Mouse (Mus musculus) lung, postnatal 0 days (tissue): ENCODE data around the gene Kpna1. TPM values are rescaled to one million over a fixed set of nuclear protein-coding genes. Genes with fewer than 3 reads are reported as not detected.
A peak's percentile ranks its signal among the peaks of the same experiment; 100 is the strongest.

Source experiments
- ATAC-seq: fragments of 200-750 bp; cut with Nextera tagmentation; 2 replicates; pipeline ENCODE4 v1.8.0; 2017; ENCODE audit warnings: moderate library complexity
- DNase-seq: peaks from one replicate; pipeline ENCODE4 v3.0.0-alpha.2; 2016; ENCODE audit warnings: low spot score
- H3K27ac ChIP-seq: fragments of 300-500 bp; sonication (generic); 2 replicates; pipeline ENCODE4 v1.5.1; 2014; ENCODE audit warnings: antibody characterized with exemption, mild to moderate bottlenecking, low read length, mixed read lengths
- H3K27me3 ChIP-seq: fragments of 300-500 bp; sonication (generic); replicated peaks from 2 replicates; pipeline ENCODE4 v1.6.1; 2014; ENCODE audit warnings: low read length, mixed read lengths; ENCODE audit not compliant: insufficient read depth
- H3K36me3 ChIP-seq: fragments of 300-500 bp; sonication (generic); 2 replicates; pipeline ENCODE4 v1.6.1; 2014; ENCODE audit warnings: low read length, mixed read lengths; ENCODE audit not compliant: insufficient read depth
- H3K4me1 ChIP-seq: fragments of 300-500 bp; sonication (generic); 2 replicates; pipeline ENCODE4 v1.6.1; 2014; ENCODE audit warnings: antibody characterized with exemption, low read depth, low read length, mixed read lengths; ENCODE audit not compliant: insufficient read depth
- H3K4me2 ChIP-seq: fragments of 300-500 bp; sonication (generic); replicated peaks from 2 replicates; pipeline ENCODE4 v1.6.1; 2014; ENCODE audit warnings: low read depth, mild to moderate bottlenecking, low read length, moderate library complexity, mixed read lengths
- H3K4me3 ChIP-seq: fragments of 300-500 bp; sonication (generic); 2 replicates; pipeline ENCODE4 v1.5.1; 2014; ENCODE audit warnings: low read depth, low read length
- H3K9ac ChIP-seq: fragments of 300-500 bp; sonication (generic); replicated peaks from 2 replicates; pipeline ENCODE4 v1.6.1; 2014; ENCODE audit warnings: low read depth, mild to moderate bottlenecking
- H3K9me3 ChIP-seq: fragments of 300-500 bp; sonication (generic); 2 replicates; pipeline ENCODE4 v1.6.1; 2016; ENCODE audit warnings: low read length, mixed read lengths
- CTCF ChIP-seq: IDR thresholded peaks from 2 replicates; pipeline ENCODE4 v1.5.1; 2016; ENCODE audit warnings: antibody characterized with exemption, mild to moderate bottlenecking
- EP300 ChIP-seq: IDR thresholded peaks from 2 replicates; pipeline ENCODE4 v1.6.1; 2016; ENCODE audit warnings: antibody characterized with exemption, mild to moderate bottlenecking, control low read depth
- WGBS: fragments of 180-500 bp; shearing (Covaris S2); extraction: QIAGEN DNeasy Blood & Tissue Kit; methylation state at CpG from one replicate; pipeline ENCODE4 v1.1.7; 2014; 5-methylcytosine and 5-hydroxymethylcytosine counted together
- polyA plus RNA-seq: library from polyadenylated mRNA; unstranded; fragments of >200 nt; fragmentation: Nextera tagmentation; extraction: Ambion mirVana; gene quantifications from 2 replicates; pipeline ENCODE4 v1.2.1, GENCODE M21; 2015

Kpna1 gene
- polyA plus RNA-seq, 1 experiment from 2014 or later: 16.7 TPM

- Histone ChIP-seq H3K9me3 (no peaks in the 10 kb centered on the region), H3K4me2 (no peak overlapping the region), H3K27me3 (no peaks in the 10 kb centered on the region), H3K9ac (no peak overlapping the region), H3K27ac (no peak overlapping the region), H3K36me3 (peaks cover 11% of the 10 kb centered on the region; the same call in 1 of the 2 replicates), H3K4me1 (no peaks in the 10 kb centered on the region), H3K4me3 (no peak overlapping the region)
- DNase-seq (no peak), ATAC-seq (no peak)
- WGBS: 83% methylated on average over 4 of the region's 4 CpGs
- TF ChIP-seq CTCF (peak; percentile 37), EP300 (no peak)
Observed at GRCm38 (mm10) chr16:35967319-35967718, 11.2 kb upstream of the Kpna1 start.

GRCm38 (mm10) chr16:35968149-35968548, 10.4 kb upstream of the Kpna1 start:
- TF ChIP-seq EP300 (no peak), CTCF (no peak)
- Histone ChIP-seq H3K27ac (no peak overlapping the region), H3K4me3 (no peak overlapping the region), H3K4me1 (no peaks in the 10 kb centered on the region), H3K9me3 (no peaks in the 10 kb centered on the region), H3K36me3 (peaks cover 11% of the 10 kb centered on the region; the same call in 1 of the 2 replicates), H3K27me3 (no peaks in the 10 kb centered on the region), H3K9ac (no peak overlapping the region), H3K4me2 (no peak overlapping the region)
- DNase-seq (no peak), ATAC-seq (no peak)
- 30% methylated on average over 2 of the region's 2 CpGs for WGBS

- TF ChIP-seq CTCF (no peak), EP300 (no peak)
- ATAC-seq: no peak
- Histone ChIP-seq H3K36me3 (peaks cover 4% of the 10 kb centered on the region; the same call in 1 of the 2 replicates), H3K27ac (no peak overlapping the region), H3K27me3 (no peaks in the 10 kb centered on the region), H3K4me1 (no peaks in the 10 kb centered on the region), H3K4me2 (no peak overlapping the region), H3K9me3 (no peaks in the 10 kb centered on the region), H3K4me3 (no peak overlapping the region), H3K9ac (no peak overlapping the region)
- 22% methylated on average over 1 of the region's 1 CpGs for WGBS
- DNase-seq: no peak
Observed at GRCm38 (mm10) chr16:35974021-35974420, 4.5 kb upstream of the Kpna1 start.

GRCm38 (mm10) chr16:35981363-35981821, 2.8 kb downstream of the Kpna1 start:
- Histone ChIP-seq H3K4me3 (no peak overlapping the region), H3K27me3 (no peaks in the 10 kb centered on the region), H3K4me2 (no peak overlapping the region), H3K9me3 (no peaks in the 10 kb centered on the region), H3K36me3 (no peaks in the 10 kb centered on the region), H3K27ac (no peak overlapping the region), H3K4me1 (peaks cover 4% of the 10 kb centered on the region; the same call in 1 of the 2 replicates), H3K9ac (no peak overlapping the region)
- 44% methylated on average over 19 of the region's 19 CpGs for WGBS
- TF ChIP-seq CTCF: no peak
- no peak for TF ChIP-seq EP300
- ATAC-seq (peak; percentile 60), DNase-seq (peak; percentile 100)

- WGBS: 3% methylated on average over 15 of the region's 15 CpGs
- H3K27me3 ChIP-seq: no peaks in the 10 kb centered on the region
- no peak for ATAC-seq
- no peak overlapping the region for H3K27ac ChIP-seq
- H3K9ac ChIP-seq: no peak overlapping the region
- no peaks in the 10 kb centered on the region for H3K9me3 ChIP-seq
- peak overlapping the region; percentile 92 for H3K4me3 ChIP-seq
- DNase-seq: peak; percentile 23
- peaks cover 4% of the 10 kb centered on the region; the same call in 1 of the 2 replicates for H3K4me1 ChIP-seq
- no peaks in the 10 kb centered on the region for H3K36me3 ChIP-seq
- H3K4me2 ChIP-seq: peak overlapping the region; percentile 72
- no peak for TF ChIP-seq CTCF
- TF ChIP-seq EP300: no peak
Observed at GRCm38 (mm10) chr16:35982506-35982901, 4.0 kb downstream of the Kpna1 start.

- peak overlapping the region; percentile 72 for H3K4me2 ChIP-seq
- H3K9ac ChIP-seq: peak overlapping the region; percentile 83
- TF ChIP-seq EP300 (no peak), CTCF (no peak)
- DNase-seq: peak; percentile 97
- H3K27ac ChIP-seq: peak overlapping the region; percentile 98
- 0% methylated on average over 34 of the region's 54 CpGs for WGBS
- H3K27me3 ChIP-seq: no peaks in the 10 kb centered on the region
- H3K4me1 ChIP-seq: peaks cover 4% of the 10 kb centered on the region; the same call in 1 of the 2 replicates
- H3K36me3 ChIP-seq: no peaks in the 10 kb centered on the region
- H3K9me3 ChIP-seq: no peaks in the 10 kb centered on the region
- peak; percentile 96 for ATAC-seq
- peak overlapping the region; percentile 92 for H3K4me3 ChIP-seq
Observed at GRCm38 (mm10) chr16:35982902-35983516, 4.5 kb downstream of the Kpna1 start.
